Mouse (Mus musculus) ES-CJ7 (cell line): ENCODE data around the gene Cdc42se2.

ENCODE experiments used
- DNase-seq: peaks from one replicate; pipeline ENCODE4 v3.0.0; 2011; ENCODE audit warnings: low read depth, low spot score

The Cdc42se2 gene

DNA sequence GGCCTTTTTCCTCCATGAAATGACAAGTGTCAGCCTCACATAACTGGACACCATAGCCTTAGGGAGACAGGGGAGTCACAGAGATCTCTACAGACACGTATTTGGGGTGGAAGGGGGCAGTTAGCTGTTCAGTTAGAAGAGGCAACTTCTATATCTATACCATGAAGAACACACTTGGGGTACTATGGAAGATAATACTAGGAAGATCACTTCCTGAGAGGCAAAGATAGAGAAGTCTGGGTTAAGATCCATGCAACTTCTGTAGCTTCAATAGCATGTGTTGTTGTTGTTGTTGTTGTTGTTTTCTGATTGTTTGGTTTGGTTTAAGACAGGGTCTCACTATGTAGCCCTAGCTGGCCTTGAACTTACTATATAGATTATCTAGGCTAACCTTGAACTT, 5.7 kb upstream of the Cdc42se2 start:
- DNase-seq: no peak

DNA sequence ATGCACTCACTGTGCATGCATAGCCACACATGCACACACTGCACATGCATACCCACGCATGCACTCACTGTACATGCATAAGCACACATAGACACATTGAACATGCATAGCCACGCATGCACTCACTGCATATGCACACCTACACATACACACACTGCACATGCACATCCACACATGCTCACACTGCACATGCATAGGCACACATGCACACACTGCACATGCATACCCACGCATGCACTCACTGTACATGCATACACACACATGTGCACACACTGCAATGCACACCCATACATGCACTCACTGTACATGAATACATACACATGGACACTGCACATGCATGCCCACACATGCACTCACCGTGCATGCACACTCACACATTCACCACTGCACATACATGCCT, 4.0 kb upstream of the Cdc42se2 start:
- DNase-seq: no peak

GRCm38 (mm10) chr11:54786858-54787487, 502 bp downstream of the Cdc42se2 start:
- DNase-seq: peak; percentile 67

DNA sequence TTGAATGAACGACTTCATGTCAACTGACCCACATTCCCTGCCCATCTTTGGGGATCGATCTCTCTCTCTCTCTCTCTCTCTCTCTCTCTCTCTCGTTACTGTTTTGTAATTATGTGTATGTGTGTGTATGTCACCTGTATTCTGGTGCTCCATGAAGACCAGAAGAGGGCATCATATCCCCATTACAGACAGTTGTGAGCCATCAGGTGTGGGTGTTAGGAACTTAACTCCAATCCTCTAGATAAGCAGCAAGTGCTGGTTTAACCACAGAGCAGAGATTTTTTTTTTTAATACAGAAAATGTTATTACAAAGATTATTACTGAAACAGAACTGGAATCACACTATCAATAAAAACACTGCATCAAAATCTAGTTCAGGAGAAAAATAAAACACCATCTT, 1.9 kb downstream of the Cdc42se2 start:
- DNase-seq: peak; percentile 31

- DNase-seq: no peak
Observed at GRCm38 (mm10) chr11:54784436-54784835, 3.0 kb downstream of the Cdc42se2 start.

- no peak for DNase-seq
Observed at GRCm38 (mm10) chr11:54782253-54782652, 5.2 kb downstream of the Cdc42se2 start.

GRCm38 (mm10) chr11:54779946-54780345, 7.5 kb downstream of the Cdc42se2 start:
- no peak for DNase-seq

GRCm38 (mm10) chr11:54778131-54778844, 9.2 kb downstream of the Cdc42se2 start:
- no peak for DNase-seq

GRCm38 (mm10) chr11:54777387-54778130, 9.9 kb downstream of the Cdc42se2 start:
- DNase-seq: peak; percentile 41

GRCm38 (mm10) chr11:54776735-54777333, 10.6 kb downstream of the Cdc42se2 start:
- DNase-seq: no peak

DNA sequence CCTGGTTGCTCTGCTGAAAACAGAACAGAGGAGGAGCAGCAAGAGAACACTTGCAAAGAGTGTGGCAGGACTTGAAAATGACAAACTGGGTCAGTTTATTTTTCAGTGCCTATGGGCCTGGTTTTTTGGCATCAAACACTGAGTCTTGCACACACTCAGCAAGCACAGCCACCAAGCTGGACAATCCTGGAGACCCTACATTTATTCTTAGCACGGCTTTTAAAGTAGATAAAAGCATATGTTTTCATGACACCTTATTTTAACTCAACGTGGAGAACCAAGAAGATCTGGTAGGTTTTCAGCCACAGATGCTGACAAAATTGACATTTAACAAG, 11.1 kb downstream of the Cdc42se2 start:
- DNase-seq: no peak

- DNase-seq: no peak
Observed at GRCm38 (mm10) chr11:54775628-54776366, 11.7 kb downstream of the Cdc42se2 start.

DNA sequence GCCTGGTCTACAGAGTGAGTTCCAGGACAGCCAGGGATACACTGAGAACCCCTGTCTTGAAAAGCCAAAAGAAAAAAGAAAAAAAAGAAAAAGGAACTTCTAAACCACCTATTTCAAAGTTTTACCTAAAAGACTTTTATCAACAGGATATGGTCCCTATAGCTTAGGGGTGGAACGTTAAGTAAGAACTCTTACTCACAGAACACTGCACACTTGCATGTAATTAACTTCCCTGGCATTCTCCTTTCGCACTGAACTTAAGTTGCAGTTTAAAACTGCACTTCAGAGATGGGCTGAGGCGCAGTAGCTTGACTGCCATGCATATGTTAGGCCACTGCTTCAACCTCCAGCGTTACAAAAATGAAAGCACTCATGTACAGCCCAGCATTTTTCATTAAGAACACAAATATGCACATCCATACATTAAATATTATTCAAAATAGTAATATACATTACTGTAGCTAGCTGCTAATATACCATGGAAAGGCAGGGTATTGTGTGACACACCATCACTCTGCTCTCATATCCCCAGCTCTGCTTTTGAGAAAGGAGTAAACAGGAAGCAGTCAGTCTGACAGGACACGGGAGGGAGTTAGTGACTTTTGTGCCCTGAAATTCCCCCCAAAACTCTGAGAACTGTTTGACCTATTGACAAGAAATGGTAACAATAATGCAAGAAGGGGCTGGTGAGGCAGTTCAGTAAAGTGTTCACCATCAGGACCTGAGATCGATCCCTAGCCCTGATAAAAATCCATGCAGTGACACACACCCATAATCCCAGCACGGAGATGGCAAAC, 13.0 kb downstream of the Cdc42se2 start:
- DNase-seq: no peak

DNA sequence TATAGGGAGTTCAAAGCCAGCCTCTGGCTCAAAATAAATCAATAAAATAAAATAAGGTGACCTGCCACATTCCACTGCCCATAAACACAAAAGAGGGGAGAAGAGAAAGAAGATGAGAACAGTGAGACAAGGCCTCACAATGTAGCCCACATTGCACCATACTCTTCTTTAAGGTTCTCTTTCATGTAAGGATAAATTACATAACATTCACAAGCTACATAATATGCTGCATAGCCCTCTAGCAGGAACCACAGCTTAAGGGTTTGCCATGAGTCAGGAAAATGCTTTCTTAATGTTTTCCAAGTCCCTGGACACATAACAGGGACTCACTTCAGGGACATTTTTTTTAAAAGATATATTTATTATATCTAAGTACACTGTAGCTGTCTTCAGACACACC, 15.9 kb downstream of the Cdc42se2 start:
- DNase-seq: no peak

- DNase-seq: no peak
Observed at GRCm38 (mm10) chr11:54769843-54770242, 17.6 kb downstream of the Cdc42se2 start.

DNA sequence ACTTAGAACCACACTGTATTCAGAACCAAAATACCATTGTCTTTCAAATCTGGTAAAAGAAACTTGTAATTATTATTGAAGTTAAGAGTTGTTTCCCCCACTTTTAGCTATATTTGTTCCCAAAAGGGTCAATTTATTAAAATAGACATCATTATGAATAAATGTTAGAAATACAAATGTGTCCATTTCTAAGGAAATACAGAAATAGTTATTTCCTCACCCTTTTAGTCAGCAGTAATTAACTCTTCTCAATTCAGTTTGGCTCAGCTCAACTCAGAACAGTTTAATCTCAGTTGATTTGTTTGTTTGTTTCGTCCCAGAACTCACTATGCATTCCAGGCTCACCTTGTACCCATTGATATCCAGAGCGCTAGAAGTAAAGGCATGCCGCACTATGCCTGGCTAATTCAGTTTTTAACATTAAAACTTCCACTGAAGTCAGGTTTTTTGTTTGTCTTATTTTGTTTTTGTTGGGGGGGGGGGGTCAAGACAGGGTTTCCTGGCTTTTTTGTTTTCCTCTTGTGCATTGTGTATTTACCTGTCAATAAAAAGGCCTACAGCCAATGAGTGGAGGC, 19.3 kb downstream of the Cdc42se2 start:
- no peak for DNase-seq

- peak; percentile 23 for DNase-seq
Observed at GRCm38 (mm10) chr11:54764759-54765158, 22.7 kb downstream of the Cdc42se2 start.

- no peak for DNase-seq
Observed at GRCm38 (mm10) chr11:54764026-54764425, 23.4 kb downstream of the Cdc42se2 start.

- DNase-seq: no peak
Observed at GRCm38 (mm10) chr11:54762735-54763134, 24.7 kb downstream of the Cdc42se2 start.

- no peak for DNase-seq
Observed at GRCm38 (mm10) chr11:54757993-54758392, 29.5 kb downstream of the Cdc42se2 start.
